Mouse (Mus musculus) naive thymus-derived CD4-positive, alpha-beta T cell, adult 2 months (primary cell): ENCODE results near the gene Olfr347.

Experiments
- DNase-seq: peaks from one replicate; pipeline ENCODE4 v3.0.0-alpha.2; 2011; ENCODE audit warnings: low read depth

The Olfr347 gene

DNA sequence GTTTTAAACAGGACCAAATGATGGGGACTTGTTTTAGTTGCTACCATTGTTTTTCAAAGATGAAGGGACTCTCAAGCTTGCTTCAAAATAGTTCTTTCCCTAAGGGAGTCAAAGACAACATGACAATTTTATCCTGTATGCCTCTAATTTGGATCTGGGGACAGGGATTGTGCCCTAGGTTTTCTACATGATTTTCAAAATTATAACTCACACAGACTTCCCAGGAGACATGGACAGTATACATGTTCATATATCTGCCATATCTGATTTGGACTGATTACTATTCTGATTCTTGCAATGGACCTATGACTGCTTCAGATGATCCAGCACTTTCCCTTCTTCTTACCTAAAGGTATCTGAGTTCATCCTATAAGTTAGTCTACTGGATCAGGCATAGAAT is at the start of gene Olfr347:
Gene Olfr347 (plus strand): TSS at position 301 of the 400 bp plus-strand sequence.
- DNase-seq = no peak

DNA sequence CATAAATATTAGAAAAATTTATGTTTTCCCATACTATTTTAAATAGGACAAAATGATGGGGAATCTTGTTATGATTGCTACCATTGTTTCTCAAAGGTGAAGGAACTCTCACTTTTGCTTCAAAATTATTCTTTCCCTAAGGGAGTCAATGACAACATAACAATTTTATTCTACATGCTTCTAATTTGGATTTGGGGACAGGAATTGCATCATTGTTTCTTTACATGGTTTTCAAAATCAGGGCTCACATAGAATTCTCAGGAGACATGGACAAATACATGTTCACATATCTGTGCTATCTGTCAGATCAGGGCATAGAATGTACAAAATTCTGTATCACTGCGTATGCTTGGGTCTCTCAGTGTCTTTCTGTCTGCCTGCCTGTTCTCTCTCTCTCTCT is 46.2 kb upstream of the Olfr347 start, which contains the start of gene Olfr346:
Gene Olfr346 (plus strand): TSS at position 301 of the 400 bp plus-strand sequence.
- no peak for DNase-seq

DNA sequence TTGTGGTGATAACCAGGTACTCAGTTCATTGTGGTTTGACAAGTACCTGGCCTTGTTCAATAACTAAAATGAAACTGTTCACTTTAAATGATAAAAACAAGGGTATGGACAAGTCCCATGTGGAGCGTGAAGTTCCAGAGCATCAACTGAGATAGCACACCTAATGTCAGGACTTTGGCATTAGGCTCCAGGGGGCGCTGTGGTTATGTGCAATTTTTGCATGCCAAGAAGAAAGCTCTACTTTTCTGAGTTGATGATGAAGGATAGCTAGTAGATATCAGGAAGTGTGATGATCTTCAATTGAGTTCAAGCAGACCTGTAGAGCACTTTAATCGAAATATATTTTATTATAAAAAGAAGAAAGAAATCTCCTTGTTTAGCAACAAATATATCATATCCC is 4.5 kb downstream of the Olfr347 start:
- no peak for DNase-seq

DNA sequence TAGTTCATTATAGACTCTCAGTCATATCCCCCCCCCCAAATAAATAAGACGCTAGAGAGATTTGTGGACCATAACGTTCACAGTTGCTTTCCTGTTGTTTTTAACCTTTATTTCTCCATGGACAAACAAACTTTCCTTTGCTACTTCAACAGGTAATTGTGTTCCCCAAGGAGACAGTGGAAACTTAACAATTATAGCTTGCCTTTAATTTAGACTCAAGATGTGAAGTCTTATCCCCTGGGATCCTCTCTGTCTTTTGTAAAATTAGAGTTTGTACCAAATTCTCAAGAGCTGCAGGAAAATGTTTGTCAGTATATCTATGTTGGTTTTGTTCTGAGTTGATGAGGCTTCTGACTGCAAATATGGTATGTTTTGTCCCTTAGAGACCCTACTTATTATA is 52.3 kb downstream of the Olfr347 start, which contains the start of gene Olfr348:
Gene Olfr348 (plus strand): TSS at position 301 of the 400 bp plus-strand sequence.
- no peak for DNase-seq
